Mouse (Mus musculus): ENCODE results near the gene Ctps2.
A peak's percentile ranks its signal among the peaks of the same experiment; 100 is the strongest.

Ctps2 gene

GRCm38 (mm10) chrX:162976194-162976593, 75.2 kb downstream of the Ctps2 start:
- DNase-seq (ENCODE audit: low read depth, low spot score): no peak

GRCm38 (mm10) chrX:162986876-162987495, 85.9 kb downstream of the Ctps2 start:
- no peak for DNase-seq (ENCODE audit: low read depth, low spot score)

GRCm38 (mm10) chrX:162991396-162991795, 90.4 kb downstream of the Ctps2 start:
- no peak for DNase-seq (ENCODE audit: low read depth, low spot score)

- DNase-seq (ENCODE audit: low read depth, low spot score): no peak
Observed at GRCm38 (mm10) chrX:162992121-162992520, 91.1 kb downstream of the Ctps2 start.

- DNase-seq (ENCODE audit: low read depth, low spot score): no peak
Observed at GRCm38 (mm10) chrX:163027864-163028263, 126.8 kb downstream of the Ctps2 start.

- DNase-seq (ENCODE audit: low read depth, low spot score): peak; percentile 11
Observed at GRCm38 (mm10) chrX:163038767-163039166, 137.7 kb downstream of the Ctps2 start.

GRCm38 (mm10) chrX:163042771-163043170, 141.7 kb downstream of the Ctps2 start:
- no peak for DNase-seq (ENCODE audit: low read depth, low spot score)

GRCm38 (mm10) chrX:163063936-163064335, 162.9 kb downstream of the Ctps2 start:
- no peak for DNase-seq (ENCODE audit: low read depth, low spot score)
